Mouse (Mus musculus): ENCODE data around the gene Shc4. TPM values are rescaled to one million over a fixed set of nuclear protein-coding genes. Genes with fewer than 3 reads are reported as not detected.
A peak's percentile ranks its signal among the peaks of the same experiment; 100 is the strongest.

Gene Shc4
- total and polyA plus RNA-seq, 3 experiments, result 0.21 to 1.1 (median 0.37) TPM

GRCm38 (mm10) chr2:125606220-125606845 is 117.6 kb downstream of the Shc4 start:
- H3K36me3 ChIP-seq (replicated peaks in 1 of 2; ENCODE audit: control insufficient read depth in 1 of 2, insufficient read depth in 1 of 2, low read length in 1 of 2), result peaks cover 67 to 85% of the 10 kb centered on the region in 2 experiments
- H3K4me1 ChIP-seq (ENCODE audit: control insufficient read depth in 1 of 2, insufficient read depth in 2 of 2), result no peaks in the 10 kb centered on the region
- H3K9me3 ChIP-seq (replicated peaks; ENCODE audit: low read length), result no peaks in the 10 kb centered on the region
- no peak overlapping the region for H3K4me2 ChIP-seq (ENCODE audit: insufficient read depth, low read depth, poor library complexity, severe bottlenecking)
- dilution Hi-C loops (cut with MboI; ENCODE audit: extremely low pct_ligation_motif_present, extremely low pct_unique_long_range_greater_than_20kb, low sequenced_read_pairs) (no loop called here), in situ Hi-C loops (cut with MboI; ENCODE audit: low pct_ligation_motif_present, low pct_unique_long_range_greater_than_20kb, low sequenced_read_pairs) (no loop called here)
- no peak for TF ChIP-seq KAT2A (IDR thresholded peaks at IDR 0.05; ENCODE audit: insufficient replicate concordance, low read length)
- no peak for TF ChIP-seq PAX5 (IDR thresholded peaks at IDR 0.05; ENCODE audit: low read length)
- TF ChIP-seq ZC3H11A (IDR thresholded peaks at IDR 0.05; ENCODE audit: low read depth, low read length), result no peak
- no peak for TF ChIP-seq MAFK (IDR thresholded peaks at IDR 0.05; ENCODE audit: insufficient replicate concordance, low read length)
- TF ChIP-seq USF1 (IDR thresholded peaks at IDR 0.05; ENCODE audit: low read depth, low read length), result no peak
- TF ChIP-seq HCFC1 (IDR thresholded peaks at IDR 0.05; ENCODE audit: low read depth, low read length), result no peak
- TF ChIP-seq MEF2A (IDR thresholded peaks at IDR 0.05; ENCODE audit: borderline replicate concordance, low read depth, low read length), result no peak
- no peak for TF ChIP-seq TBP (conservative IDR thresholded peaks at IDR 0.05; ENCODE audit: low read depth, low read length)
- TF ChIP-seq CHD1 (IDR thresholded peaks at IDR 0.05; ENCODE audit: low read depth, low read length), result no peak
- H3K9ac ChIP-seq (ENCODE audit: insufficient read depth, low read depth), result no peak overlapping the region
- no peak overlapping the region for H3K4me3 ChIP-seq (replicated peaks in 1 of 3; ENCODE audit: low read depth in 2 of 3, low read length in 2 of 3, poor library complexity in 1 of 3)
- H3K27ac ChIP-seq (ENCODE audit: insufficient read depth, low read depth), result no peak overlapping the region
- no peaks in the 10 kb centered on the region for H3K79me2 ChIP-seq (replicated peaks; ENCODE audit: control insufficient read depth, extremely low read depth, insufficient read depth, poor library complexity, severe bottlenecking)
- DNase-seq (ENCODE audit: extremely low read depth), result no peak
- H3K27me3 ChIP-seq (replicated peaks), result no peaks in the 10 kb centered on the region

- peaks cover 64 to 87% of the 10 kb centered on the region in 2 experiments for H3K36me3 ChIP-seq (replicated peaks in 1 of 2; ENCODE audit: control insufficient read depth in 1 of 2, insufficient read depth in 1 of 2, low read length in 1 of 2)
- H3K27ac ChIP-seq (ENCODE audit: insufficient read depth, low read depth), result no peak overlapping the region
- H3K4me3 ChIP-seq (replicated peaks in 1 of 3; ENCODE audit: low read depth in 2 of 3, low read length in 2 of 3, poor library complexity in 1 of 3), result no peak overlapping the region
- in situ Hi-C loops (cut with MboI; ENCODE audit: low pct_ligation_motif_present, low pct_unique_long_range_greater_than_20kb, low sequenced_read_pairs), result no loop called here
- H3K4me2 ChIP-seq (ENCODE audit: insufficient read depth, low read depth, poor library complexity, severe bottlenecking), result no peak overlapping the region
- dilution Hi-C loops (cut with MboI; ENCODE audit: extremely low pct_ligation_motif_present, extremely low pct_unique_long_range_greater_than_20kb, low sequenced_read_pairs), result no loop called here
- H3K4me1 ChIP-seq (ENCODE audit: control insufficient read depth in 1 of 2, insufficient read depth in 2 of 2), result no peaks in the 10 kb centered on the region
- no peaks in the 10 kb centered on the region for H3K9me3 ChIP-seq (replicated peaks; ENCODE audit: low read length)
- no peaks in the 10 kb centered on the region for H3K27me3 ChIP-seq (replicated peaks)
- H3K79me2 ChIP-seq (replicated peaks; ENCODE audit: control insufficient read depth, extremely low read depth, insufficient read depth, poor library complexity, severe bottlenecking), result no peaks in the 10 kb centered on the region
- H3K9ac ChIP-seq (ENCODE audit: insufficient read depth, low read depth), result no peak overlapping the region
- TF ChIP-seq JUN (IDR thresholded peaks at IDR 0.05; ENCODE audit: insufficient read depth, low read depth, low read length), result no peak
- no peak for TF ChIP-seq ZKSCAN1 (IDR thresholded peaks at IDR 0.05; ENCODE audit: borderline replicate concordance, low read depth, low read length)
- no peak for TF ChIP-seq POLR2AphosphoS2 (IDR thresholded peaks at IDR 0.05; ENCODE audit: low read depth, low read length)
- no peak for TF ChIP-seq IRF4 (IDR thresholded peaks at IDR 0.05; ENCODE audit: low read depth, low read length)
- no peak for TF ChIP-seq BHLHE40 (IDR thresholded peaks at IDR 0.05; ENCODE audit: low read depth, low read length)
- TF ChIP-seq CHD2 (IDR thresholded peaks at IDR 0.05; ENCODE audit: low read length), result no peak
- TF ChIP-seq CTCF (conservative IDR thresholded peaks at IDR 0.05 in 1 of 2, IDR thresholded peaks at IDR 0.05 in 1 of 2; ENCODE audit: low read depth in 2 of 2, low read length in 2 of 2), result peak; percentile 10 to 56; a peak in 2 of 4 replicates
- peak; percentile 33 for TF ChIP-seq SMC3 (IDR thresholded peaks at IDR 0.05; ENCODE audit: low read depth, low read length)
- no peak for TF ChIP-seq MAZ (IDR thresholded peaks at IDR 0.05; ENCODE audit: low read depth, low read length)
- TF ChIP-seq RAD21 (IDR thresholded peaks at IDR 0.05; ENCODE audit: low read depth, low read length), result peak; percentile 43
- DNase-seq (ENCODE audit: extremely low read depth), result peak; percentile 27
Observed at GRCm38 (mm10) chr2:125604646-125605045, 119.3 kb downstream of the Shc4 start.

Measured in CH12.LX (cell line).